Mouse (Mus musculus) stomach, postnatal 0 days (tissue): ENCODE measurements around the gene Hsd17b13. TPM values are rescaled to one million over a fixed set of nuclear protein-coding genes. Genes with fewer than 3 reads are reported as not detected.

Experiments used
- ATAC-seq: fragments of 200-750 bp; cut with Nextera tagmentation; 2 replicates; pipeline ENCODE4 v1.8.0; 2017; ENCODE audit not compliant: low FRiP score, low TSS enrichment
- DNase-seq: peaks from one replicate; pipeline ENCODE4 v3.0.0-alpha.2; 2016; ENCODE audit warnings: low spot score
- H3K27ac ChIP-seq: fragments of 300-500 bp; sonication (generic); replicated peaks from 2 replicates; pipeline ENCODE4 v1.5.1; 2014; ENCODE audit warnings: mild to moderate bottlenecking, control low read depth
- H3K27me3 ChIP-seq: fragments of 300-500 bp; sonication (generic); 2 replicates; pipeline ENCODE4 v1.6.1; 2014; ENCODE audit warnings: low read length; ENCODE audit not compliant: control insufficient read depth, insufficient read depth
- H3K36me3 ChIP-seq: fragments of 300-500 bp; sonication (generic); 2 replicates; pipeline ENCODE4 v1.6.1; 2014; ENCODE audit warnings: low read length, mixed read lengths; ENCODE audit not compliant: control insufficient read depth, insufficient read depth
- H3K4me1 ChIP-seq: fragments of 300-500 bp; sonication (generic); replicated peaks from 2 replicates; pipeline ENCODE4 v1.6.1; 2014; ENCODE audit warnings: antibody characterized with exemption; ENCODE audit not compliant: control insufficient read depth, insufficient read depth
- H3K4me2 ChIP-seq: fragments of 300-500 bp; sonication (generic); replicated peaks from 2 replicates; pipeline ENCODE4 v1.6.1; 2014; ENCODE audit warnings: low read depth, mild to moderate bottlenecking, control low read depth, moderate library complexity
- H3K4me3 ChIP-seq: fragments of 300-500 bp; sonication (generic); 2 replicates; pipeline ENCODE4 v1.5.1; 2014; ENCODE audit warnings: low read depth, low read length, control low read depth
- H3K9ac ChIP-seq: fragments of 300-500 bp; sonication (generic); 2 replicates; pipeline ENCODE4 v1.6.1; 2014; ENCODE audit warnings: mild to moderate bottlenecking, low read length, control low read depth, mixed read lengths
- H3K9me3 ChIP-seq: fragments of 300-500 bp; sonication (generic); 2 replicates; pipeline ENCODE4 v1.6.1; 2016; ENCODE audit warnings: low read length; ENCODE audit not compliant: control insufficient read depth
- CTCF ChIP-seq: IDR thresholded peaks from 2 replicates; pipeline ENCODE4 v1.5.1; 2016; ENCODE audit warnings: antibody characterized with exemption, low read depth, mild to moderate bottlenecking, moderate library complexity
- EP300 ChIP-seq: optimal IDR thresholded peaks from 2 replicates; pipeline ENCODE3; 2016; ENCODE audit warnings: antibody characterized with exemption
- WGBS: fragments of 180-500 bp; shearing (Covaris S2); extraction: QIAGEN DNeasy Blood & Tissue Kit; methylation state at CpG from one replicate; pipeline ENCODE4 v1.1.7; 2014; 5-methylcytosine and 5-hydroxymethylcytosine counted together
- polyA plus RNA-seq: library from polyadenylated mRNA; unstranded; fragments of >200 nt; fragmentation: Nextera tagmentation; extraction: Ambion mirVana; gene quantifications from 2 replicates; pipeline ENCODE4 v1.2.1, GENCODE M21; 2015

Gene Hsd17b13
- polyA plus RNA-seq, 1 experiment from 2014 or later = 3.2 TPM

DNA sequence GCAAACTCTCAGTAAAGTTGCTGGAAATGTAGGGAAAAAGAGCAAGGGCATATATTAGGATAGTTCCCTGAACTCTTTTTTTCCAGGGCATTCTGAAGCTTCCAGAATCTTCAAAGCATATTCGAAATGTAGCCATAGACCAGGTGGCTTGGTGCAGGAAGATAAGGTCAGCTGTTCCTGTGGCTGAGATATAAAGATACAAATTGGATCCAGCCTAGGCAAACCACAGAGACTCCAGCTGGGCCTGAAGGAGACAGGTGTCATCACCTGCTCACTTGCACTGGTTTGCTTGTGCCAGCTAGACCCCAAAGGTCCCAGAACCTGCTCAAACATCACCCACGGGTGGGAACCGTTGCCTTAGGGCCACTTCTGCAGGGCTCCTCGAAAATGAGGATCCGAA lies 65.7 kb downstream of the Hsd17b13 start:
- ATAC-seq (no peak), DNase-seq (no peak)
- H3K27ac ChIP-seq = no peak overlapping the region
- TF ChIP-seq CTCF (no peak), EP300 (no peak)
- H3K9ac ChIP-seq = no peak overlapping the region
- H3K9me3 ChIP-seq = no peaks in the 10 kb centered on the region
- H3K4me2 ChIP-seq = 0 out of 2 replicates have a peak overlapping the region, but pooled peaks have one; percentile 25
- no peaks in the 10 kb centered on the region for H3K36me3 ChIP-seq
- H3K4me3 ChIP-seq = peak overlapping the region; percentile 88; the same call in 1 of the 2 replicates
- H3K27me3 ChIP-seq = no peaks in the 10 kb centered on the region
- WGBS = 75% methylated on average over 5 of the region's 5 CpGs
- no peaks in the 10 kb centered on the region for H3K4me1 ChIP-seq

DNA sequence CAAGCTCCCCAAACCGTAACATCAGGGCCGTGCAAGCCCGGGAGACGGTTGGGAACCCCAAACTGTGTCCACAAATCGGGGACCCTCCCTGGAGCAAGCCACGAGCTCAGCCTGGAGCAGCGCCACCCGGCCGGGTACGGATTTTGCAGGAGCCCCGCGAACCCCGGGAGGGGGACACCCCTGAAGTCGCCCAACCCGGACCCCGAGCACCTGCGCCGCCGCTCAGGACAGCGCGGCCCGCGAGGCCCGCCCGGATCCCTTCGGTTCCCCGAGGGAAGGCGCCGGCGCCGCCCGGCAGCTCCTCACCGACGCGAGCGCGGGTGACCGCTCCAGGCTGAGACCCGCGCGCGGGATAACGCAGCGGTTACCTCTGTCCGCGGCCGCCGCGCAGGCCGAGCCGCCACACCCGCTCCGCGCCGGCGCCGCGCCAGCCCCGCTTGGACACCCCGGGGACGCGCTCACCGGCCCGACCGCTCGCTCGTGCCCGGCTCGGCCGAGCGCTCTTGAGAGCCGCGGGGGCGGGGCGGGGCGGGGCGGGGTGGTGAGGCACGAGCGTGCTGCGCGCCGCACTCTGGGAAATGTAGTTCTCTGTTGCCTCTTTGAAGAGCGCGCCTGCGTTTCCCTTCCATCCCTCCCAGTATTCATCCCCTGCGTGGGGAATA lies 66.3 kb downstream of the Hsd17b13 start, which contains the start of gene Klhl8:
TSS of gene Klhl8 (minus strand) at position 512 of the 662 bp plus-strand sequence.
- WGBS = under 1% methylated on average over 51 of the region's 86 CpGs
- Histone ChIP-seq H3K27ac (0 out of 2 replicates have a peak within 1 kb of the TSS, but pooled peaks have one; percentile 65), H3K27me3 (no peaks in the 10 kb centered on the region), H3K4me1 (no peaks in the 10 kb centered on the region), H3K4me2 (peak within 1 kb of the TSS; percentile 89), H3K36me3 (no peaks in the 10 kb centered on the region), H3K9ac (peak within 1 kb of the TSS; percentile 87), H3K4me3 (peak within 1 kb of the TSS; percentile 88), H3K9me3 (no peaks in the 10 kb centered on the region)
- peak; percentile 94 for DNase-seq
- peak; percentile 98 for ATAC-seq
- TF ChIP-seq EP300 = no peak
- TF ChIP-seq CTCF = no peak

DNA sequence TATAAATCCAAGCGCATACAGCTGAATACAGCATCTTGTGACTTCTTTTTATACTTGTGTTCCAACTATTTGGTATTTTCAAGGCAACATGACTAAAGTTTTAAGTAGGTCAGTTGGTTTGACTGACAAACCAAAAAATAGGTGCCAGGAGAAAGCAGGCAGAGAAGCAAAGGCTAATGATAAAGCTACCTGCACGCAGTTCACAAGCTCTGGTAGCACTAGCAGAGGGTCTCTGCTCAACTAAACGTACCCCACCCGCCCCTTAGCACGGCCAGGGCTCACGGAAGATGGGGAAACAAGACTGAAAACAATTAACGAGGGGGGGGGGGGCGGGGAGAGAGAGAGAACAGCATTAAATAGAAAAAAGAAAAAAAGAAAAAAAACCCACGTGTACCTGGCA lies 67.1 kb downstream of the Hsd17b13 start:
- H3K4me3 ChIP-seq = peak overlapping the region; percentile 88
- no peak for DNase-seq
- ATAC-seq = no peak
- no peaks in the 10 kb centered on the region for H3K36me3 ChIP-seq
- H3K4me1 ChIP-seq = no peaks in the 10 kb centered on the region
- WGBS = 23% methylated on average over 8 of the region's 9 CpGs
- H3K9ac ChIP-seq = peak overlapping the region; percentile 87
- peak overlapping the region; percentile 89 for H3K4me2 ChIP-seq
- H3K9me3 ChIP-seq = no peaks in the 10 kb centered on the region
- no peak overlapping the region for H3K27ac ChIP-seq
- no peak for TF ChIP-seq EP300
- no peak for TF ChIP-seq CTCF
- H3K27me3 ChIP-seq = no peaks in the 10 kb centered on the region

DNA sequence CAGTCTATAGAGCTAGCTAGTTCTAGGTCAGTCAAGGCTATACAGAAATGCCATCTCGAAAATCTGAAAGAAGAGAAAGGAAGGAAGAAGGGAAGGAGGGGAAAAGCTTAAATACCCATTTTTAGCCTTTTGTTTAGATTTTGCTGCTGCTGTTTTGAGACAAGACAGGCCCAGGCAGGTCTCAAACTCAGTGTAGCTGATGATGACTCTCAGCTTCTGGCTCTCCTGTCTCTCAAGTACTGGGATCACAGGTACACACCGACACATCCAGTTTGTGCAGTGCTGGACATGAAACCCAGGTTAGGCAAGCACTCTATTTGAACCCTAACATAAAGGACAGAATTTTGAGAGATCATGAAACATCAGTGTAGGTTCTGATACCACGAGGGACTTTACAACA lies 67.7 kb downstream of the Hsd17b13 start:
- no peaks in the 10 kb centered on the region for H3K9me3 ChIP-seq
- H3K36me3 ChIP-seq = no peaks in the 10 kb centered on the region
- H3K27me3 ChIP-seq = no peaks in the 10 kb centered on the region
- DNase-seq (no peak), ATAC-seq (no peak)
- H3K4me1 ChIP-seq = no peaks in the 10 kb centered on the region
- H3K27ac ChIP-seq = no peak overlapping the region
- no peak overlapping the region for H3K4me3 ChIP-seq
- H3K4me2 ChIP-seq = no peak overlapping the region
- no peak overlapping the region for H3K9ac ChIP-seq
- TF ChIP-seq EP300 = no peak
- TF ChIP-seq CTCF = no peak
- WGBS = 53% methylated on average over 3 of the region's 3 CpGs

DNA sequence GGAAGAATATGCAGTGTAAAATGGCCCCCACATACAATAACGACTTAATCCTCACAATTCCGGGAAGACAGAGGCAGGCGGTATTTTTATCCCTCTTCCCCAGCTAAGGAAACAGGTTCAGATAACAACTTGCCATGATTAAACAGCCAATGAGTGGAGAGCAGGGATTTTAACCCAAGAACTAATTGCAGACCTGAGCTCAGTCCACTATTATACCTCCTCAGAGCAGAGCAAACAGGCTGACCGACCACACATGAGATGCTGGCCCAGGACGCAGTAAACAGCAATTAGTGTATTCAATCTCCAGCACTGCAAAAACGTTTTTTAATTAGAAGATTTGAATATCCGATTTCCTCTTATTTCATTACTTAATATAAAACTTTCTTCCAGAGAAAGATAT lies 68.4 kb downstream of the Hsd17b13 start:
- Histone ChIP-seq H3K4me1 (no peaks in the 10 kb centered on the region), H3K4me3 (no peak overlapping the region), H3K36me3 (no peaks in the 10 kb centered on the region), H3K9me3 (no peaks in the 10 kb centered on the region), H3K9ac (no peak overlapping the region), H3K27ac (no peak overlapping the region), H3K4me2 (no peak overlapping the region), H3K27me3 (no peaks in the 10 kb centered on the region)
- no peak for ATAC-seq
- TF ChIP-seq CTCF = no peak
- no peak for TF ChIP-seq EP300
- DNase-seq = no peak
- 49% methylated on average over 7 of the region's 7 CpGs for WGBS

DNA sequence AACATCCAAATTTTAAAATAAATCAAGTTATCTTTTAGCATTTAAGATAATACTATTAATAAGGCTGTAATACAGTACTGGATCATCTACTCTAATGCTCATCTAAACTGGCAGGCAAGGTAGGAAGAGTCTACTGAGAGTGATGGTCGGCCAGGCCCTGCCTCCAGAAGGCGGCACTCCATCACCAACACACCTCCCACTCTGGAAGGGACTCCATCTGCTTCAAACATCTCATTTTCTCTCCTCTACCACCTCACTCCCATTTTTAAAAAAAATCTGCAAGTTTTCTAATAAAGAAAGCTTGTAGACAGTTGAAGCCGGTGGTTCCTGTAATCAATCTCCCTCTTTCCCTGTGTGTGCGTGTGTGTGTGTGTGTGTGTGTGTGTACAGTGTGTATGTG lies 69.4 kb downstream of the Hsd17b13 start:
- no peak for ATAC-seq
- TF ChIP-seq CTCF = no peak
- no peak for TF ChIP-seq EP300
- Histone ChIP-seq H3K27ac (no peak overlapping the region), H3K4me3 (no peak overlapping the region), H3K9ac (no peak overlapping the region), H3K27me3 (no peaks in the 10 kb centered on the region), H3K4me1 (no peaks in the 10 kb centered on the region), H3K9me3 (no peaks in the 10 kb centered on the region), H3K36me3 (no peaks in the 10 kb centered on the region), H3K4me2 (no peak overlapping the region)
- no peak for DNase-seq
- 78% methylated on average over 4 of the region's 4 CpGs for WGBS
